Mouse (Mus musculus): ENCODE results near the gene Ccdc63. TPM values are rescaled to one million over a fixed set of nuclear protein-coding genes. Genes with fewer than 3 reads are reported as not detected.

Gene Ccdc63
- polyA plus RNA-seq, 1 experiment = not detected

GRCm38 (mm10) chr5:122175961-122176360 is 35.3 kb upstream of the Ccdc63 start:
- Histone ChIP-seq H3K4me3 (no peak overlapping the region), H3ac (ENCODE audit: control insufficient read depth, insufficient read length) (no peak overlapping the region), H3K79me2 (ENCODE audit: control insufficient read depth, insufficient read depth) (peaks cover 1% of the 10 kb centered on the region), H3K4me2 (ENCODE audit: low read depth) (no peak overlapping the region), H3K27me3 (ENCODE audit: control insufficient read depth, insufficient read depth, insufficient read length) (no peaks in the 10 kb centered on the region), H3K36me3 (ENCODE audit: control insufficient read depth, insufficient read depth) (peaks cover 23% of the 10 kb centered on the region)
- no peak for TF ChIP-seq E2F4 (IDR thresholded peaks at IDR 0.05; ENCODE audit: insufficient read depth)
- TF ChIP-seq SRF (IDR thresholded peaks at IDR 0.05; ENCODE audit: control insufficient read depth, insufficient read length, low read depth) = no peak
- TF ChIP-seq MAX (IDR thresholded peaks at IDR 0.05; ENCODE audit: low read depth) = no peak
- TF ChIP-seq TCF3 (IDR thresholded peaks at IDR 0.05; ENCODE audit: insufficient read length, low read depth) = no peak

- no peak overlapping the region for H3ac ChIP-seq (ENCODE audit: control insufficient read depth, insufficient read length)
- H3K4me3 ChIP-seq = no peak overlapping the region
- TF ChIP-seq USF1 (IDR thresholded peaks at IDR 0.05; ENCODE audit: low read depth) = no peak
- no peak for TF ChIP-seq TCF12 (IDR thresholded peaks at IDR 0.05; ENCODE audit: insufficient read depth, poor library complexity, severe bottlenecking)
- TF ChIP-seq TCF3 (IDR thresholded peaks at IDR 0.05; ENCODE audit: insufficient read length, low read depth) = no peak
- no peak for TF ChIP-seq CEBPB (IDR thresholded peaks at IDR 0.05; ENCODE audit: insufficient read depth, poor library complexity, severe bottlenecking)
- no peak for TF ChIP-seq REST (IDR thresholded peaks at IDR 0.05; ENCODE audit: insufficient read depth, insufficient read length)
- no peak for TF ChIP-seq E2F4 (IDR thresholded peaks at IDR 0.05; ENCODE audit: insufficient read depth)
- no peak for TF ChIP-seq SRF (IDR thresholded peaks at IDR 0.05; ENCODE audit: control insufficient read depth, insufficient read length, low read depth)
- no peak for TF ChIP-seq POLR2AphosphoS2 (IDR thresholded peaks at IDR 0.05; ENCODE audit: insufficient read length, low read depth)
- TF ChIP-seq MYOD1 (IDR thresholded peaks at IDR 0.05; ENCODE audit: control insufficient read depth in 1 of 3, insufficient read length in 2 of 3, low read depth in 2 of 3) = no peak
- no peak for TF ChIP-seq POLR2A (IDR thresholded peaks at IDR 0.05; ENCODE audit: insufficient read length, low read depth)
- no peak for TF ChIP-seq MAX (IDR thresholded peaks at IDR 0.05; ENCODE audit: low read depth)
- no peak for TF ChIP-seq MYOG (IDR thresholded peaks at IDR 0.05; ENCODE audit: control insufficient read depth in 1 of 3, insufficient read depth in 1 of 3, insufficient read length in 2 of 3, low read depth in 2 of 3)
- H3K27me3 ChIP-seq (ENCODE audit: control insufficient read depth, insufficient read depth, insufficient read length) = no peaks in the 10 kb centered on the region
- H3K4me2 ChIP-seq (ENCODE audit: low read depth) = no peak overlapping the region
- peaks cover 5% of the 10 kb centered on the region for H3K79me2 ChIP-seq (ENCODE audit: control insufficient read depth, insufficient read depth)
- peaks cover 27% of the 10 kb centered on the region for H3K36me3 ChIP-seq (ENCODE audit: control insufficient read depth, insufficient read depth)
These were observed 34.8 kb upstream of the Ccdc63 start for GRCm38 (mm10) chr5:122175402-122175801.

GRCm38 (mm10) chr5:122171058-122171457 is 30.4 kb upstream of the Ccdc63 start:
- H3K27me3 ChIP-seq (ENCODE audit: control insufficient read depth, insufficient read depth, insufficient read length) = no peaks in the 10 kb centered on the region
- H3K79me2 ChIP-seq (ENCODE audit: control insufficient read depth, insufficient read depth) = peaks cover 37% of the 10 kb centered on the region
- TF ChIP-seq POLR2AphosphoS2 (IDR thresholded peaks at IDR 0.05; ENCODE audit: insufficient read length, low read depth) = no peak
- TF ChIP-seq MYOG (IDR thresholded peaks at IDR 0.05; ENCODE audit: control insufficient read depth in 1 of 3, insufficient read depth in 1 of 3, insufficient read length in 2 of 3, low read depth in 2 of 3) = no peak
- TF ChIP-seq USF1 (IDR thresholded peaks at IDR 0.05; ENCODE audit: low read depth) = no peak
- no peak for TF ChIP-seq E2F4 (IDR thresholded peaks at IDR 0.05; ENCODE audit: insufficient read depth)
- TF ChIP-seq MYOD1 (IDR thresholded peaks at IDR 0.05; ENCODE audit: control insufficient read depth in 1 of 3, insufficient read length in 2 of 3, low read depth in 2 of 3) = no peak
- no peak for TF ChIP-seq TCF3 (IDR thresholded peaks at IDR 0.05; ENCODE audit: insufficient read length, low read depth)
- TF ChIP-seq SRF (IDR thresholded peaks at IDR 0.05; ENCODE audit: control insufficient read depth, insufficient read length, low read depth) = no peak
- no peak for TF ChIP-seq TCF12 (IDR thresholded peaks at IDR 0.05; ENCODE audit: insufficient read depth, poor library complexity, severe bottlenecking)
- TF ChIP-seq CEBPB (IDR thresholded peaks at IDR 0.05; ENCODE audit: insufficient read depth, poor library complexity, severe bottlenecking) = no peak
- no peak for TF ChIP-seq MAX (IDR thresholded peaks at IDR 0.05; ENCODE audit: low read depth)
- TF ChIP-seq REST (IDR thresholded peaks at IDR 0.05; ENCODE audit: insufficient read depth, insufficient read length) = no peak
- no peak for TF ChIP-seq POLR2A (IDR thresholded peaks at IDR 0.05; ENCODE audit: insufficient read length, low read depth)

GRCm38 (mm10) chr5:122168344-122169069 is 27.9 kb upstream of the Ccdc63 start:
- no peak overlapping the region for H3ac ChIP-seq (ENCODE audit: control insufficient read depth, insufficient read length)
- peaks cover 62% of the 10 kb centered on the region for H3K79me2 ChIP-seq (ENCODE audit: control insufficient read depth, insufficient read depth)
- no peak overlapping the region for H3K4me3 ChIP-seq
- no peaks in the 10 kb centered on the region for H3K27me3 ChIP-seq (ENCODE audit: control insufficient read depth, insufficient read depth, insufficient read length)
- peaks cover 41% of the 10 kb centered on the region for H3K36me3 ChIP-seq (ENCODE audit: control insufficient read depth, insufficient read depth)
- H3K4me2 ChIP-seq (ENCODE audit: low read depth) = no peak overlapping the region
- TF ChIP-seq POLR2AphosphoS2 (IDR thresholded peaks at IDR 0.05; ENCODE audit: insufficient read length, low read depth) = no peak
- TF ChIP-seq CEBPB (IDR thresholded peaks at IDR 0.05; ENCODE audit: insufficient read depth, poor library complexity, severe bottlenecking) = no peak
- no peak for TF ChIP-seq TCF12 (IDR thresholded peaks at IDR 0.05; ENCODE audit: insufficient read depth, poor library complexity, severe bottlenecking)
- TF ChIP-seq MYOD1 (IDR thresholded peaks at IDR 0.05; ENCODE audit: control insufficient read depth in 1 of 3, insufficient read length in 2 of 3, low read depth in 2 of 3) = no peak
- no peak for TF ChIP-seq REST (IDR thresholded peaks at IDR 0.05; ENCODE audit: insufficient read depth, insufficient read length)

More at GRCm38 (mm10) chr5:122171058-122171457, 30.4 kb upstream of the Ccdc63 start:
- Histone ChIP-seq H3K4me2 (ENCODE audit: low read depth) (no peak overlapping the region), H3K4me3 (no peak overlapping the region), H3K36me3 (ENCODE audit: control insufficient read depth, insufficient read depth) (peaks cover 35% of the 10 kb centered on the region), H3ac (ENCODE audit: control insufficient read depth, insufficient read length) (no peak overlapping the region)

- Histone ChIP-seq H3ac (ENCODE audit: control insufficient read depth, insufficient read length) (no peak overlapping the region), H3K4me2 (ENCODE audit: low read depth) (peak overlapping the region; percentile 67), H3K36me3 (ENCODE audit: control insufficient read depth, insufficient read depth) (peaks cover 33% of the 10 kb centered on the region), H3K79me2 (ENCODE audit: control insufficient read depth, insufficient read depth) (peaks cover 81% of the 10 kb centered on the region), H3K4me3 (no peak overlapping the region), H3K27me3 (ENCODE audit: control insufficient read depth, insufficient read depth, insufficient read length) (no peaks in the 10 kb centered on the region)
- TF ChIP-seq MYOD1 (IDR thresholded peaks at IDR 0.05; ENCODE audit: control insufficient read depth in 1 of 3, insufficient read length in 2 of 3, low read depth in 2 of 3) (peak in 1 of 3 experiments; percentile 30), REST (IDR thresholded peaks at IDR 0.05; ENCODE audit: insufficient read depth, insufficient read length) (no peak), MYOG (IDR thresholded peaks at IDR 0.05; ENCODE audit: control insufficient read depth in 1 of 3, insufficient read depth in 1 of 3, insufficient read length in 2 of 3, low read depth in 2 of 3) (peak in 2 of 3 experiments; percentile 23 to 62), E2F4 (IDR thresholded peaks at IDR 0.05; ENCODE audit: insufficient read depth) (no peak), TCF3 (IDR thresholded peaks at IDR 0.05; ENCODE audit: insufficient read length, low read depth) (no peak)
These were observed 26.1 kb upstream of the Ccdc63 start for GRCm38 (mm10) chr5:122166636-122167161.
